11 mouse cellular contexts compared by ENCODE assay signal in genomic region chr9:104535508-104535907, GRCm38 (mm10). TPM values are rescaled to one million over a fixed set of nuclear protein-coding genes. Genes with fewer than 3 reads are reported as not detected.
A peak's percentile ranks its signal among the peaks of the same experiment; 100 is the strongest.
DNase-seq lines count a peak whose midpoint lies in the region; TF ChIP-seq lines count a peak whose summit lies in the region.
"Had no signal": no experiment of that assay in that cellular context is flagged by ENCODE, and none has a peak within 500 bp of the region (broad histone marks: within the 10 kb centered on the region; RNA-seq: fewer than 3 reads in every experiment).

No protein-coding gene starts in this region.

- no peak for TF ChIP-seq POLR2A in testis, adult 2 months (IDR thresholded peaks at IDR 0.05; ENCODE audit: control insufficient read depth, low read depth, low read length)

- peak; percentile 69; the same call in 1 of the 2 replicates for TF ChIP-seq CTCF in testis, adult 2 months (IDR thresholded peaks at IDR 0.05; ENCODE audit: control insufficient read depth, insufficient read depth, insufficient replicate concordance, low read depth, low read length)

- no peaks in the 10 kb centered on the region for H3K36me3 ChIP-seq in testis, adult 2 months (ENCODE audit: control insufficient read depth, insufficient read depth, low read length)
- H3K36me3 ChIP-seq: neural tube, embryonic 15.5 days had no signal

- no peak overlapping the region for H3K27ac ChIP-seq in testis, adult 2 months (ENCODE audit: control insufficient read depth, insufficient read depth, low read depth, low read length)
- H3K27ac ChIP-seq: neural tube, embryonic 15.5 days had no signal

- H3K27me3 ChIP-seq in testis, adult 2 months (ENCODE audit: control insufficient read depth, insufficient read depth, low read length) = no peaks in the 10 kb centered on the region
- H3K27me3 ChIP-seq: neural tube, embryonic 15.5 days had no signal

- H3K4me1 ChIP-seq in testis, adult 2 months (ENCODE audit: control insufficient read depth, insufficient read depth, low read length) = no peaks in the 10 kb centered on the region; the same call in 1 of the 2 replicates
- H3K4me1 ChIP-seq: neural tube, embryonic 15.5 days had no signal

- H3K4me3 ChIP-seq in testis, adult 2 months (ENCODE audit: control insufficient read depth, low read depth, low read length) = no peak overlapping the region
- H3K4me3 ChIP-seq: neural tube, embryonic 15.5 days had no signal

- peak; percentile 5 for DNase-seq in kidney, adult 9 months
- DNase-seq in kidney, adult 11 months = no peak
- no peak for DNase-seq in testis, postnatal 10 days (ENCODE audit: low spot score)
- DNase-seq in c-Kit-positive CD71-positive TER-119-positive erythroid progenitor cells, embryonic 14.5 days (ENCODE audit: low spot score) = peak; percentile 1
- DNase-seq in thymus, postnatal 4 days = peak; percentile 22
- no peak for DNase-seq in cerebellum, adult 9-10 months
- DNase-seq in gastrocnemius, postnatal 10 days = no peak

RNA-seq across cellular contexts. Expression of gene Cpne4, which starts 11.6 kb away (rescaled TPM):
- polyA plus RNA-seq in testis, adult 2 months (2012; rRNA removed) = 4.0 and 5.0 TPM in 2 replicates
- total RNA-seq in gastrocnemius, postnatal 10 days (2021) = under 1 TPM in 1 of 2 experiments, not detected in 1; 0.19 TPM
- total RNA-seq: common myeloid progenitor, adult 5-6 weeks; heart, postnatal 10 days had no signal

Comparison
In these comparisons a context has a peak if more than half of its experiments do, and no peak if none do; other contexts are left out.
1. DNase-seq: peak in kidney, adult 9 months (single experiment), c-Kit-positive CD71-positive TER-119-positive erythroid progenitor cells, embryonic 14.5 days (single experiment) and thymus, postnatal 4 days (single experiment); none in kidney, adult 11 months (single experiment), testis, postnatal 10 days (single experiment), cerebellum, adult 9-10 months (single experiment) and gastrocnemius, postnatal 10 days (single experiment).